ENCODE assay signal across 9 mouse cellular contexts in the genomic region with DNA sequence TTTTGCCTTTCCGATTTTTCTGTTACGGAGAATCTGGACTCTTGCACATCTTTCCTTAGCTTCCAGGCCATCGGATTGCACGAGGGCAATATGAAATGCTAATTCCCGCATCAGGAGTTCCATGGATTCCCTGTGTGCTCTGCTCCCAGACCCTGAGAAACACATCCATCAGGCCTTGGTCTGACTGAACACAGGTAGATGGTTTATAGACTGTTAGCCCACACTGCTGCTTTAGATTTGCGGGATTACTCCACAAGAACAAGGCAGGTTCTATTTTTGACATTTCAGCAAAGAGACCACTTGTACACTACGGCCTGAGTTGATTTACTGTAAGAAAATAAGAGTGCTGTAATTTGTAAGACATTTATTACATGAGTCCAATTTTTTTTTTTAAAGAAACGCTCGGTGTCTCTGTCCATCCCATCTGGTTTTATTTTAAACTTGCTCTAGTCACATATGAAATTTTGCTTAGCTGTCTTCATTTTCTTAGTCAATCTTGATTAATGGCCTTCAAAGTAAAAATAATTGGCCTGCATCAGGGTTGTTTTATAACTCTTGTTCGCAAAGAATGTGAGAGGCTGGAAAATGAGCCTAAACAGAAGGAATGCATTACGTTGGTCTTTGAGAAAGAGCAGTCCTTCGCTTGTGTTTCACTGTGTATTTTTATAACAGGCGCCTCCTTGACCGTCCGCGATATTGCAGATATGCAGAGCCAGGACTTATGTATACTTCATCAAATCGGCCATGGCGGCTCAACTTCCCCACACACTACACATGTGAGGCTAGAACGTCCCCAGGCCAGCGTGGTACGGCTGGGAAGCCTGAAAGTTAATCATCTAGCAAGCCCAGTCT.
DNase-seq lines count a peak whose midpoint lies in the region; ATAC-seq lines count a peak whose summit lies in the region.
"Had no signal": no experiment of that assay in that cellular context is flagged by ENCODE, and none has a peak within 500 bp of the region (broad histone marks: within the 10 kb centered on the region; RNA-seq: fewer than 3 reads in every experiment).

No protein-coding gene starts in this region.

- H3K4me2 ChIP-seq in kidney, embryonic 16.5 days (replicated peaks; ENCODE audit: low read depth, low read length): peak overlapping the region; percentile 7
- H3K4me2 ChIP-seq in hindbrain, embryonic 11.5 days (replicated peaks; ENCODE audit: low read depth, low read length): no peak overlapping the region

- ATAC-seq in kidney, embryonic 16.5 days (ENCODE audit: low FRiP score, low TSS enrichment): peak; percentile 79
- ATAC-seq in hindbrain, embryonic 11.5 days (ENCODE audit: low FRiP score): no peak

- no peak for DNase-seq in kidney, adult 18-20 months
- peak; percentile 93 for DNase-seq in forelimb bud, embryonic 11.5 days (ENCODE audit: low read depth, low spot score)
- peak; percentile 37 for DNase-seq in kidney, postnatal 14 days
- peak; percentile 36 for DNase-seq in skeletal muscle tissue, adult 2 months (ENCODE audit: low read depth, low spot score)
- no peak for DNase-seq in left cerebral cortex, adult 11 months (ENCODE audit: low spot score)
- no peak for DNase-seq in frontal cortex, postnatal 36 days (ENCODE audit: low spot score in 2 of 2)
- no peak for DNase-seq in hindbrain, embryonic 11.5 days (ENCODE audit: low spot score)
- DNase-seq: adrenal gland, postnatal 14 days had no signal

- H3K27me3 ChIP-seq in kidney, embryonic 16.5 days (ENCODE audit: insufficient read depth, low read length): no peaks in the 10 kb centered on the region
- no peaks in the 10 kb centered on the region for H3K27me3 ChIP-seq in hindbrain, embryonic 11.5 days (ENCODE audit: control insufficient read depth, insufficient read depth, low read length)

- no peak overlapping the region for H3K9ac ChIP-seq in kidney, embryonic 16.5 days (replicated peaks; ENCODE audit: low read length)
- H3K9ac ChIP-seq in hindbrain, embryonic 11.5 days (ENCODE audit: low read depth, low read length): no peak overlapping the region

- no peak overlapping the region for H3K4me3 ChIP-seq in kidney, embryonic 16.5 days (ENCODE audit: low read length)
- H3K4me3 ChIP-seq in hindbrain, embryonic 11.5 days (ENCODE audit: low read depth, low read length): no peak overlapping the region

- peaks cover 11% of the 10 kb centered on the region for H3K4me1 ChIP-seq in kidney, embryonic 16.5 days (ENCODE audit: insufficient read depth, low read length)
- H3K4me1 ChIP-seq in hindbrain, embryonic 11.5 days (replicated peaks; ENCODE audit: control insufficient read depth, insufficient read depth, low read length): no peaks in the 10 kb centered on the region

- H3K9me3 ChIP-seq in kidney, embryonic 16.5 days (ENCODE audit: low read length): no peaks in the 10 kb centered on the region
- H3K9me3 ChIP-seq in hindbrain, embryonic 11.5 days (ENCODE audit: control insufficient read depth, low read length): no peaks in the 10 kb centered on the region

- H3K36me3 ChIP-seq in kidney, embryonic 16.5 days (ENCODE audit: insufficient read depth, low read length): no peaks in the 10 kb centered on the region
- H3K36me3 ChIP-seq in hindbrain, embryonic 11.5 days (ENCODE audit: control insufficient read depth, insufficient read depth, low read length): no peaks in the 10 kb centered on the region

- H3K27ac ChIP-seq in kidney, embryonic 16.5 days (ENCODE audit: low read length): peak overlapping the region; percentile 93
- no peak overlapping the region for H3K27ac ChIP-seq in hindbrain, embryonic 11.5 days (ENCODE audit: low read depth, low read length)

- WGBS in kidney, embryonic 16.5 days: 52% methylated on average over 21 of the region's 21 CpGs
- WGBS in hindbrain, embryonic 11.5 days: 78% methylated on average over 21 of the region's 21 CpGs

Comparison
In these comparisons a context has a peak if more than half of its experiments do, and no peak if none do; other contexts are left out.
1. DNase-seq: peak in forelimb bud, embryonic 11.5 days (single experiment), kidney, postnatal 14 days (single experiment) and skeletal muscle tissue, adult 2 months (single experiment); none in kidney, adult 18-20 months (single experiment), left cerebral cortex, adult 11 months (single experiment), frontal cortex, postnatal 36 days (0 of 2) and hindbrain, embryonic 11.5 days (single experiment).